Mouse (Mus musculus): Measurements from ENCODE around the gene Trpm1.

DNA sequence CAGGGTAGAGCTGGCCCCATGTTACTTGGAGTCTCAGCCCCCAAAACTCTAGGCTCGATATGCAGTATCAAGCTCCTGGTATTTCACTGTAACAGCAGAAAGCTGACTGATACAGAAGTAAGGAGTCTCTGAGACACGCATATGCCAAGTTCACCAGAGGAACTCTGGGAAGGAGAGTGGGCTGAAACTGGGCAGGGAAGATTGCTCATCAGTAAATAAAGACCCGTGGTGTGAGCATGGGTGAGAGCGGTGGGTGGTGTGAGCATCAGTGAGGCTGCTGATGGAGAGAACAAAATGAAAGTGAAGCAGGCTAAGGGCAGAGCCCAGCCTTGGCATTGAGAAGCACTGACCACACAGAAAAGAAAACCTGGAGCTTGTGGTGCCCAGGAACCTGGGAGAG lies 62.0 kb downstream of the Trpm1 start:
- TF ChIP-seq CTCF (IDR thresholded peaks at IDR 0.05; ENCODE audit: extremely low read depth, insufficient read depth, low read length): no peak
- no peak for TF ChIP-seq POLR2A (IDR thresholded peaks at IDR 0.05; ENCODE audit: extremely low read depth, insufficient read depth, low read length)
